Mouse (Mus musculus): ENCODE results near the gene Strn.

The Strn gene

DNA sequence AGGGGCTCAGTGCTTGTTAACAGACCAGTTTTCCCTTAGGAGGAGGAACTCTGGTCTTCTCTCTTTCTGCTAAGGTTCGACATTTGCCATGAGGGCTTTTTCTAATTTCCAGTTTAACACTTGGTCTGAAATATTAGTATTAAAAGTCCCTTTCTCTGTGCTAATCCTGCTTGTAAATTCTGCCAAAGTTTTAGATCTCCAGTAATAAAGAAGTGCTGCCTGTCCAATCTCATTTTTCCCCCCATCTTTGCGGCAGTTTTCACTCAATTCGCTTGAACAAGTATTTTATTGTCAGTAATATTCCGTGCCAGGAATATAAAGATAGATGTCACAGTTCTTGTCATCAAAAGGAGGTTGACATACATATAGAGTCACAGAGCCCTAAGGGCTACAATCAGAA lies at the start of gene Strn:
Gene Strn (minus strand): TSS at position 101 of the 400 bp plus-strand sequence.
- DNase-seq (ENCODE audit: low read depth, low spot score): no peak

DNA sequence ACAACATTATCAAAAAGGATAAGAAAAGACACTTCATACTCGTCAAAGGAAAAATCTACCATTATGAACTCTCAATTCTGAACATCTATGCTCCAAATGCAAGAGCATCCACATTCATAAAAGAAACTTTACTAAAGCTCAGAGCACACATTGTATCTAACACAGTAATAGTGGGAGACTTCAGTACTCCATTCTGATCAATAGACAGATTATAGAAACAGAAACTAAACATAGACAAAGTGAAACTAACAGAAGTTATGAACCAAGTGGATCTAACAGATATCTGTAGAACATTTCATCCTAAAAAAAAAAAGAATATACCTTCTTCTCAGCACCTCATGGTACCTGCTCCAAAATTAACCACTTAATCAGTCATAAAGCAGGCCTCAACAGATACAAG lies 41.8 kb upstream of the Strn start:
- no peak for DNase-seq (ENCODE audit: low read depth, low spot score)

DNA sequence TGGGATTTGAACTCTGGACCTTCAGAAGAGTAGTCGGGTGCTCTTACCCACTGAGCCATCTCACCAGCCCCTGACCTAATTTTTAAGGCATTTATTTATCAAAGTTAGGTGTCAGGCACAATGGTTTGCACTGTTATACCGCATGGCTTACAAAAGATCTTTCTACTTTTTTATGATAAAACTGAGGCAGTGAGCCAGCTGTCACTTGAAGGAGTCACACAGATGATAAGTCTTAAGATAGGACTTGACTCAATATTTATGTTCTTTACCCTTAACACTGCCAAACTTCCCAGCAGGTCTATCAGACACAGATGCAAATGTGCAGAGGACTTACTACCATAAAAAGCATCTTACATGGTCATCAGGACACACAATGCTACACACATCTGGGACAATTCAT lies 35.3 kb upstream of the Strn start:
- no peak for DNase-seq (ENCODE audit: low read depth, low spot score)

DNA sequence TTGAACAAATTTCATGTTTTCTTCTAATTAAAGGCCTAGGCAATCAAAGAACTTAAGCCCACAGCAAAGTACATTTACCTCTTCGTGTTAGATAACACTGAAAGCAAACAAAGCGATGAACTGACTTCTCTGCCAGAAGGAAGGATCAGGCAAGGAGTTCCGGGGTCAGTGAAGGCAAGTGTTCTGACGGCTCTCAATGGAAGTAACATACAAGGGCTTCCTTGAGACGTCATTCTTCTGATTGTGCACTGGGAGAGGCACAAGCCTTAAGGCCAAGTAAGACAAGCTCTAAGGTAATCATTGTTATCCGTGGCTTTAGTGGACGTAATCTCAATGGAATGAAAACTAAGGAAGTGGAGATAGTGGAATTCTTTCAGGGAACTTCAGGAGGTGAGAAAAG lies 33.9 kb upstream of the Strn start:
- no peak for DNase-seq (ENCODE audit: low read depth, low spot score)

DNA sequence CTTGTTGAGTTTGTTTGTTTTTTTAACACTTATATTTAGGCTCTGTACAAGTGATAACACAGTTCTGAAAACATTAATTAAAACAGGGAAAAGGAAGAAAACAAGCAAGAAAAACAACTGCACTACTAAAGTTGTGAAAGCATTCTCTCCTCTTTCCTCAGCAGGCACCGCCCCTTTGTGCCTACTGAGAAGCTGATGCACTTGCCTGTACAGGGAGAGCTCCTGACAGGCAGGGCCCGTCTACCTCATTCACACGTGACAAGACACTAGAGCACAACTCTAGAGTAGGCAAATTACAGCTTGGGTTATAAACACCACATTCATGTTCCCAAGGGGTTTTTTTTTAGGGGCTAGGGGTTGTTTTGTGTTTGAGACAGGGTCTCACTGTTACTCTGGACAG lies 32.3 kb upstream of the Strn start:
- no peak for DNase-seq (ENCODE audit: low read depth, low spot score)

DNA sequence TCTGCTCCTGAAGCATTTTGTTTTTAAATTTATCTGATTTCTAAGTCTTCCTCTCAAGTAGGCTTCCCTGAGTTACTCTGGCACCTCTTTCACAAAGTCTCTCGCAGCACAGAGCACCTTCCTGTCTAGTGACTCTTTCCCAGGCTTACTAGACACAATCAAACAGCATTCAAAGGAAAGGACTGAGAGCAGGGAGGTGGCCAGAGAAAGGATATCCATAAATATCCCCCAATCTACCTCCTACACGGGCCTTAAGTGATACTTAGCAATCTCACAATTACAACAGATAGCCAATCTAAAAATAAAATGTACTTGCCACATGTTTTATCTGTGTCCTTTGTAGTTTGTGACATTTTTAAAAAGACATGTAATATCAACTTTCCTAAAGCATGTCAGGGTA lies 31.9 kb upstream of the Strn start:
- no peak for DNase-seq (ENCODE audit: low read depth, low spot score)

DNA sequence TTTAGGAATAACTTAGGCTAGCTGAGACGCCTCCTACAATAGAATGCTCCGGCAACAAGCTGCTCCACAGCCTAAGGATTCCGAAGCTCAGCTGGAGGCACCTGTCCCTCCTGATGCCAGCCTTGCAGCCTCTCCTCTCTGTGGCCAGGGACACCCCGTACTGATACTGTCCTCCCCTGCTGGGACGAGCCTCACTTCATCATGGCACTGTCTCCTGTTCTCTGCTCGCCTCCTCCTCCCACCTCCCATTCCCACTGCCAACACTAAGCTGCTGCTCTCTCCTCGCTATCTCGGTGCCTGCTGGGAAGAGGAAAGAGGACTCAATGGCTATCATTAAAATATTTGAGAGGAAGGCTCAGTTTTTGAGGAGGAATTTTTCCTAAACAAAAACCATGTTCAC lies 30.6 kb upstream of the Strn start:
- DNase-seq (ENCODE audit: low read depth, low spot score): no peak

DNA sequence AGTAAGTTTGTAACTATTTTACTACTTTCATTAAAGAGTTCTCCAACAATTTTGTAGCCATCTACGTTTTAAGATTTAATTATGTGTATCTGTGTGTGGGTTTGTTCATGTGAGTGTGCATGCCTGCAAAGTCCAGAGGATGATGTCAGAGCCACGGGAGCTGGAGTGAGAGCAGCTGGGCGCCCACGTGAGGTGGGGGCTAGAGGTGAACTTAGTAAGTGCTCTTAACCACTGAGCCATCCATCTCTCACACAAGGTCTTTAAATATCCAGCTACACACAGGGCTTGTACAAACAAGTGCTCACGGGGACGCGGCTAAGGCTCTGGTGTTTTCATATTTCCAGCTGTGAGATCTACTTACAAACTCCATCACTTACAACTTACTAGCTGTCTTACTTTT lies 29.1 kb upstream of the Strn start:
- DNase-seq (ENCODE audit: low read depth, low spot score): no peak

DNA sequence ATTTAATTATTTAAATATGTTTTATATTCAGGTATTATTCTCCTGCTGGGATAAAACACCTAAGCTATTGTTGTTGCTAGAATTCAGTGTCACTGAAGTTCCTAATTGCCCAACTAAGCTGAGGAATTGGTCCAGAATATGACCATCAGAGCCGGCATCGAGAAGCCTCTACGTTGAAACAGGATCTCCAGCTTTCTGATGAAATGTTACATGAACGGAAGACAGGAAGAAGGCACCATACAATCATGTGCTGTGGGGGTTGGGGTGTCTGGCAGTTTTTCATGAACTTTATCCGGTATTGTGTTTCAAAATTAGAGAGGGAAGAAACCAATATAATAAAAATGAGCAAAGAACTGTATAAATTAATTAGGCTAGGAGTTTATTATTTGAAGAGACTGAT lies 26.3 kb upstream of the Strn start:
- no peak for DNase-seq (ENCODE audit: low read depth, low spot score)

DNA sequence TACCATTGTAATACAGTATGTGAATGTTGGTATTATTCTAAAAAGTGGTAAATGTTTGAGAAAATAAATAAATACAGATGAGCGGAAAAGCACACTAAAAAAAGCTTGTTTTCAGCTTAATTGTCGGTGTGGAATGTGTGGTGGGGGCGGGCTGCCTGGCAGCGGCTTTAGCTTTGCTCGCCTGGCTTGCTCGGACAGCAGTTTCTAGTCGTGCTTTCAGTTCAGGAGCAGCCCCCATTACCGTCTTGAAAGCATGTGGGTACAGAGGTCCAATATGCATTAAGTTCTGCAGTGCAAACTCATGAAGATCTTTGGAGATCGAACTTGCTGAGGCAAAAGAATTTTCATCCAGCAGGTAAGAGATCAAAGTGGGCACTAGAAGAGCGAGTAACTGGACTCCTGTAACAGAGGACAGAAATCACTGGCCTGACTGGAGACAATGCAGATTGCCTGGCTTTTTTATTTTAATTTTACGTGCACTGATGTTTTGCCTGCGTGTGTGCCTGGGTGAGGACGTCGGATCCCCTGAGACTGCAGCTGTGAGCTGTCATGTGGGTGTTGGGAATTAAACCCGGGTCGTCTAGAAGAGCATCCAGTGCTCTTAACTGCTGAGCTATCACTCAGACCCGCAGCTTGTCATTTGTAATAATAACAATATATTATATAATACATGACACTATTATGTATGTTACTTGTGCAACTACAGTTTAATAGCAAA lies 16.1 kb upstream of the Strn start:
- no peak for DNase-seq (ENCODE audit: low read depth, low spot score)

DNA sequence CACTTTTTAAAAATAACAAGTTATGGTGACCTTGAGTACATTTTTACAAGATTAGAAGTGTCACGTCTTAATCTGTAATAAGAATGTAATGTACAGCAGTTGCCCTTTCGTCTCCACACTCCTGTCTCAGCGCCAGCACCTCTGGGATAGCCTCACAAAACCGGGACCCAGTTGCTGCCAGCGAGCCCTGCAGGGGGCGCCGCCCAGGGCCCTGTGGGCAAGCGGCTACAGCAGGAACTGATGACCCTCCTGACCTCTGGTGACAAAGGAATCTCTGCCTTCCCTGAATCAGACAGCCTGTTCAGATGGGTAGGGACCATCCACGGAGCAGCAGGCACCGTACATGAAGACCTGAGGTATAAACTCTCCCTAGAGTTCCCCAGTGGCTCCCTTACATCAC lies 15.1 kb upstream of the Strn start:
- no peak for DNase-seq (ENCODE audit: low read depth, low spot score)

DNA sequence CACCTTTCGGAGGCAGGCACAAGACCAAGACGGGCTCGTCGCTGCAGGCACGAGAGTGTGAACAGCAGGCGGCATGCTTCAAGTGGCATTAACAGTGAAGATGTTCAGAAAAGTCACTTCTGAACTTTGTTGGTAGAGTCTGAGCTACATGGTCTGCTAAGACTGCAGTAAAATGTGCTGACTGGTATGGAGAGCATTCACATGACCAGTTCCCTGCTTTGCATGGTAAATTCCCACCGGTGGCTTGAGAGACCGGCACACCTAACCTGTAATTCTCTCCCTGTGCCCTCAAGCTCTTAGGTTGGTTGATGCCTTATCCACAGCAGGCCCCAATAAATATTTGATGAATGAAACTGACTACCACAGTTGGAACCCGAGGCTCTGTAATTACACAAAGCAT lies 11.4 kb upstream of the Strn start:
- no peak for DNase-seq (ENCODE audit: low read depth, low spot score)

DNA sequence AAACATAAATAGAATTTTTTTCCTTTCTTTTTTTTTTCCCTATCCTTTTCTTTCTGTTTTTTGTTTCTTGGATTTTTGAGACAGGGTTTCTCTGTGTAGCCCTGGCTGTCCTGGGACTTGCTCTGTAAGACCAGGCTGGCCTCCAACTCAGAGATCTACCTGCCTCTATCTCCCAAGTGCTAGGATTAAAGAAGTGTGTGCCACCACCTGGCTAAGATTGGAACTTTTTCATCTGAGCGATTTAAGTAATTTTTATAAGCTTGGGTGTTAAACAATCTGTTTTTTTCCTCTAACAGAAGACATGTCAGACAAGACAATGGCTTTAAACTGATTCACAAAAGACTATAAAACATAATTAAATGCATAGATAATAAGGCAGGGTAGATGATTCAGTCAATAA lies 1.4 kb upstream of the Strn start:
- DNase-seq (ENCODE audit: low read depth, low spot score): no peak

DNA sequence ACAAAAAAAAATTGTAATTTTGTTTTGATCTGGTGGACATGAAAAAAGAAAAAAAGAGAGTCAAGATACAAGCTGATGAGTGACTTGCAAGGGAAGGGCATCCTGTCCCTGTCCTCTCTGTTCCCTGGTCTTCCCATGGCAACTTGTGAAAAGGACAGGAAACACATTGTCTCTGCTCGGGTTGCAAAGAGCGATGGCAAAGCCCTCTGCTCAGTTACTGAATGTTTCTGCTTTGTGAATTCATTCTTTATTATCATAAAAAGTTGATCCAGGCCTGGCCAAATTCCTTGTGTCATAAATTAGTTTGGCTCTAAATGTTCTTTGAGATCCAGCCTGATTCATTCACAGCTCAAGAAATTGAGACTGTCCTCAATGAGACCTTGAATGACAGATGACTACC lies 775 bp upstream of the Strn start:
- DNase-seq (ENCODE audit: low read depth, low spot score): no peak

DNA sequence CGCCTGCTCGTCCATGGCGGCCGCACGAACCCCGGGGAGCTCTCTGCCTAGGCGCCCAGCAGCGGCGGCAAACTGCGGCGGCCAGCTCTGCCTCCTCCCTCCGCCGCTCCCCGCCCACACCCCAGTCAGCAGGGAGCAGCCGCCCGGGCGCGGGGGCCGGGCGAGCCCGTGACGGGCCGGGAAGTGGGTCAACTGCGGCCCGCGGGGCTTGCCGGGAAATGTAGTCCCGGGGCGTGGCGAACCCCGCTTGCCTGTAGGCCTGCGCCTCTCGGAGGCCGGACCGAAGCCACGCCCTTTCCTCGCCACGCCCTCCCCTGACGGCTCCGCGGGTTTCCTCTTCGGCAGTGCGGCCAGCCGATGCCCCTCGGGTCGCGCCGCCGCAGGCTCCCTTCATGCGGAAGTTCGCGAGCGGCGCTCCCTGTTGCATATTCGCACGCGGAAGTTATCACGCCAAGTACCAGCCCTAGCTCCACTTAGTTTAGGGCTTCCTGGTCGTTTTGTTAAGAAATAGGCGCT lies 465 bp downstream of the Strn start:
- DNase-seq (ENCODE audit: low read depth, low spot score): peak; percentile 93

DNA sequence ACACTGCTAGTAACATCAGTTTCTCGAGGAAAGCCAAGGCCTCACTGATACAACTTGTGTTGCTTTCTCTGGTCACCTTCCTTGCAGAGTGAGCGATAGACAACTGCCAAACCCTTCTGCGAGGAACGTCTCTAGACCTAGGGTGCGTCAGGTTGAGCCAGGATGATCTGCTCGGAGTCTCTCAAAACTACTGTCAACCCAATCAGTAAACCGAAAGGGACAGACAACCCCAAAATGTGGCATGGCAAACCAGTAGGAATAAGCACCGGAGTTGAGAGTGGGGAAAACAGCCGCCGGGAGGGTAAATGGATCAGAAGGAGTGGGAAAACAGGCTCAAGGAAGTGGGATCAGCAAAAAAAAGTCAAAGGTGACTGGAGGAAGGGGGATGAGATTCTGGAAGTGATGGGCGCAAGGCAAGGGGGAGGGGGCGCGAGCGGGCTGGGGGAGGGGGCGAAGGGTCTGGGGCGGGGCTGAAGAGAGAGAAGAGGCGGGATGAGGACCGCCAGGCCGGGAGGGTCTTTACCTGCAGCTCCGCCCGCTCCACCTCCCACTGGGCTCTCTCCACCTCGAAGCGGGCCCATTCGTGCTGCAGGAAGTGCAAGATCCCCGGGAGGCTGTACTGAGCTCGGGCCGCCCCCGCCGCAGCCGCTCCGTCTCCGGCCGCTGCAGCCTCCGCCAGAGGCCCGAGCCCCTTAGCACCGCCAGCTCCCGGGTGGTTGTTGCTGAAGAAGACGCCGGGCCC lies 1.1 kb downstream of the Strn start:
- DNase-seq (ENCODE audit: low read depth, low spot score): no peak

DNA sequence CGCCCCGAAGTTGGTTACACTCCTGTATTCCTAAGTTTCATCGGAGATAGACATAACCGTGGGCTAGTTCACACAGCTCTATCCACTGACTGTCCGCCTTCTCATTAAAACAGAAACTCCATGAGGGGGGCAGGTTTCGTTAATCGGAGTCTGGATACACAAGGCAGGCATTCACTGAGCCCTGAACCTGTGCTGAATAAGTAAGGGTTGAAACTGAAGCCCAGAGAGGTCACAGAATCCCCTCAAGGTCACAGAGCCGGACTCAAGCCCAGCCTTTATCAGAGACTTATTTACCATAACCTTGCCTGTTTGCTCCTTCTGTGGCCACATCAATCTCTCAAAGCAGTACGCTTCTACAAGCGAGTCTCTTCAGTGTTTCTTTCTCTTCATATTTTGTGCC lies 2.2 kb downstream of the Strn start:
- no peak for DNase-seq (ENCODE audit: low read depth, low spot score)

DNA sequence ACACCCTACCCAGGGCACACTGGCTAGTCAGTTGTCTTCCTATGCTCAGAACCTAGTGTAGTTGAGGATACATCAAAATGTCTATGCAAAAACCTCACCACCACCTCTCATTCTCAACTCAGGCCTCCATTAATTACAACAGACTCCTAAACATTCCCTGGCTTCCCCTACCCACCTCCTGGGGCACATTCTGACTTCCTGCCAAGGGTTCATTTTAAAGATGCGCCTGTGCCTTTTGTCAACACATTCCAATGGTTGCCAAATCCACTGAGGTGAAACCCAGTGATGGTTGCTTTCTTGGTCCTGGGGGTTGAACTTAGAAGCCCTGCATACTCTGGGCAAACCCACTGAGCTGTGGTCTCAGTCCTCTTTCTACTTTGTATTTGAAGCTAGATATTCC lies 4.9 kb downstream of the Strn start:
- no peak for DNase-seq (ENCODE audit: low read depth, low spot score)

DNA sequence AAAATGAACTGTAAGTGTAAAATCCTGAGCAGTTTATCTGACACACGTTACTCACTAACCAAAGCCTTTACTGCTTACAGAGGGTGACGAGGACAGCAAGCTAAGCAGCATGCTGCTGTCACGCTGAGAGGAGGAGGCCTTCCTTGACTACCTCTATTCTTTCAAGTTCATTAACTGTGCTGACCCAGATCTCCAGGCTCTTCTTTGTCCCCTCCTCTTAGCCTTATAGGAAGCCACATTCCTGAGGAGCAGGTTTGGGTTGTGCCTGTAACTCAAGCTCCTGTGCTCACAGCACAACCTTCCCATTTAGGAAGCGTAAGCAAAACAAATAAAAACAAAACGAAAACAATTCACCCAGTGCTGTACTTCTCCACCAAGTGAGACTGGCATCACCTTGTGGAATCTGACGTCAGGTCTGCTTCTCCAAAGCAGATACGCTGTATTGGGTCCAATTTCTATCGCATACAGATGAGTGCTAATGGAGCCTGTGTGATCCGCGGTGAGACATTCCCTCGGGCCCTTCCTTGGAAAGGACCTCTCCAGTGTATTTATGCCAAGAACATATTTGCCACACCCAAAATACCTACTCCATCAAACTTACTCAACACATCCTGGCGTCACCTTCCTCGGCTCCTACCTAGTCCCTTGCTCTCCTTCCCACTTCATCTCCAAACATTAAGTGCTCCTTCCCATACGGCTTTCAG lies 10.1 kb downstream of the Strn start:
- DNase-seq (ENCODE audit: low read depth, low spot score): no peak

DNA sequence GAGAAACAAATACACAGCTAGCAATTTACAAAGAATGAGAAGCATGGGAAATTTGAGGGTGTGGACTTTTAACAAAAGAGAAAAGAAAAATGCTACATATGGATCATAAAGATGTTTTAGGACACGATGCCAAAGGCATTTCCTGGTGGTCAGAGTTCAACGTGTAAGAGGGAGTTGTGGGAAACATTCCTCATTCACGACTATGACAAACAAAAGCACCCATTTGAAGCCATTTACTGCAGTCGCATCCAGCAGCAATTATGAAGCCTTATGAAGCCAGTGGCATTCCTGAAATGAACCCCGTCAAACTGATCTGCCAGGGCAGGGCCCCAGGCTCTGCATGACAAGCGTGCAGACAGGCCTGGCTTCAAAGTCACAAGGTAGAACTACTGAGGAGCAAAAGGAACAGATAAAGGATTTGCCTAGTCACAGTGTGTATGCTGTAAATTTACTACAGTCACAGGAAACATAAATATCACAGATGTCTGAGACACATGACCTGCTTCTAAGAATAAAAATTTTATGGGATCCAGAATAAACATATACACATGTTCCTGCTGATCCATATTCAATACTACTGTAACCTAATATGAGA lies 12.4 kb downstream of the Strn start:
- no peak for DNase-seq (ENCODE audit: low read depth, low spot score)

DNA sequence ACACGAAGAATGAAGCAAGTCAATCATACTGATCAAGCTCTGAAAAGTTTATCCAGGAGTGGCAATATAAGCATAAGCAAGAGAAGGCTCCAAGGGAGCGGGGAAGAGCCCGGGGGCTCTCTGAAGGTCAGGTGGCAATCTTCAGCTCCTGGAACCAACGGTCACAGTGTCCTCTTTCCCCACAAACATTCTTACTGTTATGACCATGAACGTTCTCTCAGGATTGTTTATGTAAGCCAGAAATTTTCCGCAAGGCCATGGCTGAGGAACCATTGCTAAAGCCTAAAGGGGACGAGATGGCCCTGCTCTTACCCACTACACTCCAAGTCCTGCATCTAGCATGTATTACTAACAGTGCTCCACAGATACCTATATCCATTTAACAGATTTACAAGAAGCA lies 15.3 kb downstream of the Strn start:
- DNase-seq (ENCODE audit: low read depth, low spot score): no peak

DNA sequence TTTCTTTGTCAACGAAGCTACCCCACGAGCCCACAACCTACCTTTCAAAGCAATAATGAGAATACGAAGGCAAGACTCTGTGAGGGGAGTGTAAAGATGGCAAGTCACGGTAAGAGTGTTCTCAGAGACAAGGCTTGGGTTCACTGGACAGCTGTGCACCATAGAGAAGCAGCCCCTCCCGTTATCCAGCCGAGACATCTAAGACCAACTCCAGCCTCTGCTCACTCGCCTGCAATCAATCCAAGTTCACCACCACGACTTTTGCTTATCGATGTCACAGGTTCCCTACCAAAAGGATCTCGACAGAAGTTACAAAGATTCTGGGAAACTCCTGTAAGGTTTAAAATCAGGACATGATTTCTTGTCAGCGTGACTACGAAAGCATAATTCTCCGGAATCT lies 17.9 kb downstream of the Strn start:
- no peak for DNase-seq (ENCODE audit: low read depth, low spot score)

Data from telencephalon, adult 2 months (tissue).